Mouse (Mus musculus) bone marrow macrophage, adult 2 months (primary cell): ENCODE measurements around the gene Fbh1. TPM values are rescaled to one million over a fixed set of nuclear protein-coding genes. Genes with fewer than 3 reads are reported as not detected.
A peak's percentile ranks its signal among the peaks of the same experiment; 100 is the strongest.

Source experiments
- H3K27ac ChIP-seq: 2 replicates; pipeline ENCODE4 v1.5.1; 2012; ENCODE audit warnings: low read depth, low read length; ENCODE audit not compliant: insufficient read depth
- H3K4me1 ChIP-seq: 2 replicates; pipeline ENCODE4 v1.6.1; 2012; ENCODE audit warnings: low read length; ENCODE audit not compliant: control insufficient read depth, insufficient read depth
- H3K4me3 ChIP-seq: 2 replicates; pipeline ENCODE4 v1.5.1; 2012; ENCODE audit warnings: mild to moderate bottlenecking, low read length, moderate library complexity; ENCODE audit not compliant: insufficient read depth
- CTCF ChIP-seq: IDR thresholded peaks from 2 replicates; pipeline ENCODE4 v1.5.1; 2012; ENCODE audit warnings: low read depth, mild to moderate bottlenecking, low read length, moderate library complexity
- POLR2A ChIP-seq: IDR thresholded peaks from 2 replicates; pipeline ENCODE4 v1.6.1; 2012; ENCODE audit warnings: mild to moderate bottlenecking, low read depth, low read length, borderline replicate concordance
- polyA plus RNA-seq: library from polyadenylated mRNA; stranded (reverse); fragments of >200 nt; gene quantifications from 2 replicates; pipeline ENCODE4 v1.2.4, GENCODE M21; 2012; ENCODE audit not compliant: missing spikeins, insufficient read depth, insufficient read length

Gene Fbh1
- polyA plus RNA-seq = 86.6 and 96.2 TPM in 2 replicates

- TF ChIP-seq CTCF = no peak
- Histone ChIP-seq H3K4me1 (peaks cover 19% of the 10 kb centered on the region), H3K4me3 (peak within 1 kb of the TSS; percentile 81), H3K27ac (peak within 1 kb of the TSS; percentile 77)
These were observed at the start of gene Fbh1, which contains the start of gene Ankrd16 for GRCm38 (mm10) chr2:11777091-11778068. Gene Fbh1, minus strand, starts transcription at chr2:11777582. Gene Ankrd16, plus strand, starts transcription at chr2:11777876.

GRCm38 (mm10) chr2:11801299-11801930, 24.0 kb upstream of the Fbh1 start:
- Histone ChIP-seq H3K27ac (no peak overlapping the region), H3K4me3 (no peak overlapping the region), H3K4me1 (peaks cover 4% of the 10 kb centered on the region)
- no peak for TF ChIP-seq POLR2A
- no peak for TF ChIP-seq CTCF

- Histone ChIP-seq H3K4me3 (no peak overlapping the region), H3K27ac (no peak overlapping the region), H3K4me1 (peaks cover 4% of the 10 kb centered on the region)
- TF ChIP-seq POLR2A (no peak), CTCF (no peak)
These were observed 20.6 kb upstream of the Fbh1 start for GRCm38 (mm10) chr2:11797930-11798364.

GRCm38 (mm10) chr2:11794668-11795067, 17.3 kb upstream of the Fbh1 start:
- Histone ChIP-seq H3K4me1 (peaks cover 4% of the 10 kb centered on the region), H3K4me3 (no peak overlapping the region), H3K27ac (no peak overlapping the region)
- TF ChIP-seq POLR2A (no peak), CTCF (no peak)

- H3K27ac ChIP-seq = no peak overlapping the region
- H3K4me3 ChIP-seq = no peak overlapping the region
- H3K4me1 ChIP-seq = peaks cover 7% of the 10 kb centered on the region
- TF ChIP-seq POLR2A = no peak
- TF ChIP-seq CTCF = no peak
These were observed 6.8 kb upstream of the Fbh1 start for GRCm38 (mm10) chr2:11784159-11784558.

GRCm38 (mm10) chr2:11778087-11778823, 873 bp upstream of the Fbh1 start:
- H3K27ac ChIP-seq = peak overlapping the region; percentile 77
- TF ChIP-seq CTCF (no peak), POLR2A (no peak)
- peak overlapping the region; percentile 71 for H3K4me3 ChIP-seq
- peaks cover 18% of the 10 kb centered on the region for H3K4me1 ChIP-seq

- H3K4me1 ChIP-seq = peaks cover 27% of the 10 kb centered on the region
- no peak overlapping the region for H3K27ac ChIP-seq
- peak overlapping the region; percentile 81 for H3K4me3 ChIP-seq
- no peak for TF ChIP-seq CTCF
- no peak for TF ChIP-seq POLR2A
These were observed 967 bp downstream of the Fbh1 start for GRCm38 (mm10) chr2:11776415-11776814.

- Histone ChIP-seq H3K27ac (no peak overlapping the region), H3K4me3 (no peak overlapping the region), H3K4me1 (peaks cover 34% of the 10 kb centered on the region)
- TF ChIP-seq CTCF (no peak), POLR2A (no peak)
These were observed 2.3 kb downstream of the Fbh1 start for GRCm38 (mm10) chr2:11775121-11775520.

GRCm38 (mm10) chr2:11774426-11774825, 3.0 kb downstream of the Fbh1 start:
- TF ChIP-seq POLR2A (no peak), CTCF (no peak)
- H3K4me3 ChIP-seq = no peak overlapping the region
- H3K4me1 ChIP-seq = peaks cover 30% of the 10 kb centered on the region
- H3K27ac ChIP-seq = no peak overlapping the region

- Histone ChIP-seq H3K27ac (no peak overlapping the region), H3K4me1 (peaks cover 29% of the 10 kb centered on the region), H3K4me3 (no peak overlapping the region)
- TF ChIP-seq CTCF = no peak
- TF ChIP-seq POLR2A = no peak
These were observed 5.0 kb downstream of the Fbh1 start for GRCm38 (mm10) chr2:11772401-11772800.
